ENCODE assay signal across 10 mouse cellular contexts in the genomic region with DNA sequence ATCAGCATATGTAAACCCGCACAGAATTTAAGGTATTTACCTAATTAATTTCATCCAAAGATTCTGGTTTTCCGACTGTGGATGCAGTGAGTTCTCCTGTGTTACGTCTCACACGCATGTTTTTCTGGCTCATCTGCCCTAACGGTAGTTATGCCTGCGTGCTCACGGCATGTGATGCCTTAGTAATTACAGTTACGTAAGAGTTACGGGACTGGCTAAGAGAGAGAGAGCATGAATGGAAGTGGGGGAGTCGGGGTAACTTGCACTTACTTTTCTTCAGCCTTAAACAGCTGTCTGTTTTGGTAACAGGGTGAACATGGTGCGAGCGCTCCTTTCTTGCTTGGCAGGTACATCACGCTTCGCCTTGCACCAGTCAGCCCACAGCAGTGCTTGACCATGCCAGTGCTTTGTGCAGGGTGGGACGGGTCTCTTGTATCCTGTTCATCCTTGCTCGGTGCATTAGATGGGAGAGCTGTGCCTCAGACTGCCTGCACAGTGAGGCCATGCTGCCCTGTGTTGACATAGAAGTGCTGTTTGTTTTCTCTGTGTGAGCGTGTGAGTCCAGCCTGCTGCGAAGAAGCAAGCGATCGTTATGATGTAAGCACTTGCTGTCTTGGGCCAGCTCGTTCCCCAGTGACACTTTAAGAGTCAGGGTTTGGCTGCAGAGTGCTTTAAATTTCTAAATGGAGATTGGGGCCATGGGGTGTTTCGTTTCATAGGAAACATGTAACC.
DNase-seq lines count a peak whose midpoint lies in the region; ATAC-seq and TF ChIP-seq lines count a peak whose summit lies in the region.
"Had no signal": no experiment of that assay in that cellular context is flagged by ENCODE, and none has a peak within 500 bp of the region (broad histone marks: within the 10 kb centered on the region; RNA-seq: fewer than 3 reads in every experiment).

No protein-coding gene starts in this region.

- 77% methylated on average over 22 of the region's 22 CpGs for WGBS in heart, postnatal 0 days
- 79% methylated on average over 22 of the region's 22 CpGs for WGBS in heart, embryonic 12.5 days
- WGBS in lung, embryonic 16.5 days = 52% methylated on average over 22 of the region's 22 CpGs
- WGBS in lung, adult 2 months = 53% methylated on average over 22 of the region's 22 CpGs
- WGBS in liver, embryonic 13.5 days (ENCODE audit: insufficient replicate concordance) = 78% methylated on average over 22 of the region's 22 CpGs
- 61% methylated on average over 22 of the region's 22 CpGs for WGBS in stomach, embryonic 15.5 days

- no peak overlapping the region for H3K27ac ChIP-seq in heart, postnatal 0 days (ENCODE audit: low read depth)
- H3K27ac ChIP-seq in heart, embryonic 12.5 days (ENCODE audit: poor library complexity, severe bottlenecking) = no peak overlapping the region
- no peak overlapping the region for H3K27ac ChIP-seq in lung, embryonic 16.5 days (ENCODE audit: low read length)
- no peak overlapping the region for H3K27ac ChIP-seq in liver, embryonic 13.5 days
- no peak overlapping the region for H3K27ac ChIP-seq in stomach, embryonic 15.5 days
- H3K27ac ChIP-seq: embryonic facial prominence, embryonic 13.5 days had no signal

- no peak overlapping the region for H3K4me3 ChIP-seq in heart, postnatal 0 days (ENCODE audit: low read depth, low read length)
- H3K4me3 ChIP-seq in heart, embryonic 12.5 days = no peak overlapping the region
- no peak overlapping the region for H3K4me3 ChIP-seq in lung, embryonic 16.5 days (ENCODE audit: low read length)
- no peak overlapping the region for H3K4me3 ChIP-seq in lung, adult 2 months (replicated peaks; ENCODE audit: extremely low read depth, low read depth, low read length)
- no peak overlapping the region for H3K4me3 ChIP-seq in liver, embryonic 13.5 days (replicated peaks)
- no peak overlapping the region for H3K4me3 ChIP-seq in stomach, embryonic 15.5 days (replicated peaks)
- H3K4me3 ChIP-seq: embryonic facial prominence, embryonic 13.5 days had no signal

- H3K9me3 ChIP-seq in heart, postnatal 0 days (replicated peaks; ENCODE audit: control insufficient read depth, low read length) = no peaks in the 10 kb centered on the region
- H3K9me3 ChIP-seq in heart, embryonic 12.5 days (replicated peaks) = no peaks in the 10 kb centered on the region
- no peaks in the 10 kb centered on the region for H3K9me3 ChIP-seq in lung, embryonic 16.5 days (ENCODE audit: control insufficient read depth, low read length)
- no peaks in the 10 kb centered on the region for H3K9me3 ChIP-seq in liver, embryonic 13.5 days (replicated peaks)
- no peaks in the 10 kb centered on the region for H3K9me3 ChIP-seq in stomach, embryonic 15.5 days
- H3K9me3 ChIP-seq: embryonic facial prominence, embryonic 13.5 days had no signal

- H3K36me3 ChIP-seq in heart, postnatal 0 days (replicated peaks; ENCODE audit: control insufficient read depth, insufficient read depth, low read length) = peaks cover 11% of the 10 kb centered on the region; the same call in 1 of the 2 replicates
- H3K36me3 ChIP-seq in heart, embryonic 12.5 days = no peaks in the 10 kb centered on the region; the same call in 1 of the 2 replicates
- H3K36me3 ChIP-seq in lung, embryonic 16.5 days (ENCODE audit: control insufficient read depth, insufficient read depth, low read length) = 0 out of 2 replicates have a peak, but pooled peaks cover 2% of the 10 kb centered on the region
- H3K36me3 ChIP-seq in liver, embryonic 13.5 days = peaks cover 11% of the 10 kb centered on the region
- H3K36me3 ChIP-seq in stomach, embryonic 15.5 days = no peaks in the 10 kb centered on the region; the same call in 1 of the 2 replicates

- TF ChIP-seq EP300 in heart, postnatal 0 days (IDR thresholded peaks at IDR 0.05; ENCODE audit: low read depth) = no peak

- H3K9ac ChIP-seq in heart, postnatal 0 days (replicated peaks; ENCODE audit: low read depth, low read length) = no peak overlapping the region
- no peak overlapping the region for H3K9ac ChIP-seq in heart, embryonic 12.5 days
- H3K9ac ChIP-seq in lung, embryonic 16.5 days (ENCODE audit: low read length) = no peak overlapping the region
- no peak overlapping the region for H3K9ac ChIP-seq in liver, embryonic 13.5 days
- H3K9ac ChIP-seq in stomach, embryonic 15.5 days = no peak overlapping the region
- H3K9ac ChIP-seq: embryonic facial prominence, embryonic 13.5 days had no signal

- no peak for TF ChIP-seq CTCF in heart, postnatal 0 days (IDR thresholded peaks at IDR 0.05; ENCODE audit: low read depth)
- TF ChIP-seq CTCF in lung, adult 2 months (IDR thresholded peaks at IDR 0.05; ENCODE audit: insufficient read depth, low read length) = no peak

- H3K27me3 ChIP-seq in heart, postnatal 0 days (ENCODE audit: control insufficient read depth, insufficient read depth, low read length) = no peaks in the 10 kb centered on the region
- H3K27me3 ChIP-seq in heart, embryonic 12.5 days (replicated peaks) = no peaks in the 10 kb centered on the region
- no peaks in the 10 kb centered on the region for H3K27me3 ChIP-seq in lung, embryonic 16.5 days (ENCODE audit: control insufficient read depth, insufficient read depth, low read depth, low read length)
- H3K27me3 ChIP-seq in liver, embryonic 13.5 days = no peaks in the 10 kb centered on the region
- no peaks in the 10 kb centered on the region for H3K27me3 ChIP-seq in stomach, embryonic 15.5 days (replicated peaks)
- H3K27me3 ChIP-seq: embryonic facial prominence, embryonic 13.5 days had no signal

- H3K4me1 ChIP-seq in heart, postnatal 0 days (ENCODE audit: control insufficient read depth, insufficient read depth) = peaks cover 7% of the 10 kb centered on the region; the same call in 1 of the 2 replicates
- H3K4me1 ChIP-seq in heart, embryonic 12.5 days (replicated peaks) = peaks cover 30% of the 10 kb centered on the region
- H3K4me1 ChIP-seq in lung, embryonic 16.5 days (replicated peaks; ENCODE audit: control insufficient read depth, insufficient read depth, low read length) = peaks cover 14% of the 10 kb centered on the region
- peaks cover 9% of the 10 kb centered on the region for H3K4me1 ChIP-seq in lung, adult 2 months (ENCODE audit: control insufficient read depth, insufficient read depth, low read length)
- peaks cover 23% of the 10 kb centered on the region for H3K4me1 ChIP-seq in liver, embryonic 13.5 days (replicated peaks)
- peaks cover 16% of the 10 kb centered on the region; the same call in 1 of the 2 replicates for H3K4me1 ChIP-seq in stomach, embryonic 15.5 days

- no peak overlapping the region for H3K4me2 ChIP-seq in heart, postnatal 0 days (ENCODE audit: low read depth, low read length)
- H3K4me2 ChIP-seq in heart, embryonic 12.5 days = no peak overlapping the region
- H3K4me2 ChIP-seq in lung, embryonic 16.5 days (ENCODE audit: low read depth, low read length) = no peak overlapping the region
- H3K4me2 ChIP-seq in liver, embryonic 13.5 days = no peak overlapping the region
- no peak overlapping the region for H3K4me2 ChIP-seq in stomach, embryonic 15.5 days
- H3K4me2 ChIP-seq: embryonic facial prominence, embryonic 13.5 days had no signal

- DNase-seq in heart, postnatal 0 days (ENCODE audit: low spot score) = peak; percentile 41
- DNase-seq in lung, adult 2 months = no peak
- no peak for DNase-seq in liver, embryonic 13.5 days
- no peak for DNase-seq in ovary, postnatal 14 days (ENCODE audit: low spot score)
- DNase-seq in urinary bladder, adult 2 months (ENCODE audit: low spot score) = no peak

- ATAC-seq in heart, postnatal 0 days (ENCODE audit: insufficient read depth, low read depth) = no peak
- ATAC-seq in heart, embryonic 12.5 days (ENCODE audit: insufficient number of reproducible peaks, low FRiP score) = no peak
- ATAC-seq in lung, embryonic 16.5 days (ENCODE audit: low read depth) = peak; percentile 74
- peak; percentile 32; the same call in 1 of the 2 replicates for ATAC-seq in liver, embryonic 13.5 days (ENCODE audit: low read depth)
- ATAC-seq in stomach, embryonic 15.5 days (ENCODE audit: insufficient read depth, low FRiP score, low read depth) = peak; percentile 50; the same call in 1 of the 2 replicates
- ATAC-seq: activated CD4-positive, CD25-positive, alpha-beta regulatory T cell, adult 4 months had no signal

- no peak for TF ChIP-seq POLR2A in lung, adult 2 months (IDR thresholded peaks at IDR 0.05; ENCODE audit: borderline replicate concordance, extremely low read depth, low read depth, low read length)

Comparison
In these comparisons a context has a peak if more than half of its experiments do, and no peak if none do; other contexts are left out.
1. ATAC-seq: peak in lung, embryonic 16.5 days (single experiment), liver, embryonic 13.5 days (single experiment) and stomach, embryonic 15.5 days (single experiment); none in heart, postnatal 0 days (single experiment) and heart, embryonic 12.5 days (single experiment).